Mouse (Mus musculus) right cerebral cortex, adult 2 months (tissue): ENCODE measurements around the gene Pkm.

Experiments used
- DNase-seq, 2 experiments: peaks; one replicate each; pipeline ENCODE4 v3.0.0; 2021 to 2022; ENCODE audit warnings: low spot score in 2 of 2

The Pkm gene

GRCm38 (mm10) chr9:59706850-59707825 is 51.0 kb downstream of the Pkm start:
- DNase-seq: no peak

GRCm38 (mm10) chr9:59709225-59709624 is 53.1 kb downstream of the Pkm start:
- DNase-seq: no peak

- no peak for DNase-seq
These were observed 60.2 kb downstream of the Pkm start for GRCm38 (mm10) chr9:59716275-59716898.

GRCm38 (mm10) chr9:59718237-59718636 is 62.1 kb downstream of the Pkm start:
- DNase-seq: no peak

- no peak for DNase-seq
These were observed 65.0 kb downstream of the Pkm start for GRCm38 (mm10) chr9:59721144-59721543.

- peak; percentile 73 to 77 for DNase-seq
These were observed 67.0 kb downstream of the Pkm start for GRCm38 (mm10) chr9:59723096-59723657.

- DNase-seq: peak; percentile 53 to 58
These were observed 67.7 kb downstream of the Pkm start for GRCm38 (mm10) chr9:59723791-59724442.

- DNase-seq: no peak
These were observed 69.3 kb downstream of the Pkm start for GRCm38 (mm10) chr9:59725515-59725914.

GRCm38 (mm10) chr9:59727569-59728286 is 71.6 kb downstream of the Pkm start:
- DNase-seq: no peak
